Mouse (Mus musculus) telencephalon, adult 2 months (tissue): Measurements from ENCODE around the gene Stk11.

Source experiments
- DNase-seq: peaks from one replicate; pipeline ENCODE4 v3.0.0-alpha.2; 2011; ENCODE audit warnings: low read depth, low spot score

Stk11 gene

GRCm38 (mm10) chr10:80094684-80095083 lies 20.9 kb upstream of the Stk11 start:
- no peak for DNase-seq

- DNase-seq: no peak
These were observed 20.1 kb upstream of the Stk11 start for GRCm38 (mm10) chr10:80095547-80095946.

- no peak for DNase-seq
These were observed 18.3 kb upstream of the Stk11 start for GRCm38 (mm10) chr10:80097275-80097674.

- no peak for DNase-seq
These were observed 17.0 kb upstream of the Stk11 start for GRCm38 (mm10) chr10:80098630-80099029.

- no peak for DNase-seq
These were observed 14.6 kb upstream of the Stk11 start for GRCm38 (mm10) chr10:80100982-80101381.

- DNase-seq: peak; percentile 46
These were observed 13.2 kb upstream of the Stk11 start for GRCm38 (mm10) chr10:80102216-80102915.

- no peak for DNase-seq
These were observed 12.6 kb upstream of the Stk11 start for GRCm38 (mm10) chr10:80103032-80103431.

- DNase-seq: no peak
These were observed 11.4 kb upstream of the Stk11 start for GRCm38 (mm10) chr10:80104181-80104580.

- no peak for DNase-seq
These were observed 10.1 kb upstream of the Stk11 start, which contains the start of gene Sbno2 for GRCm38 (mm10) chr10:80105460-80105859. TSS of gene Sbno2 (minus strand) at chr10:80105571.

GRCm38 (mm10) chr10:80105926-80106325 lies 9.7 kb upstream of the Stk11 start:
- DNase-seq: no peak

- DNase-seq: no peak
These were observed 7.9 kb upstream of the Stk11 start for GRCm38 (mm10) chr10:80107678-80108077.

GRCm38 (mm10) chr10:80114341-80115284 lies 990 bp upstream of the Stk11 start:
- DNase-seq: peak; percentile 71

GRCm38 (mm10) chr10:80115944-80116335 lies 337 bp downstream of the Stk11 start:
- no peak for DNase-seq

GRCm38 (mm10) chr10:80116563-80116926 lies 942 bp downstream of the Stk11 start:
- no peak for DNase-seq

- DNase-seq: no peak
These were observed 1.5 kb downstream of the Stk11 start for GRCm38 (mm10) chr10:80116927-80117691.

- DNase-seq: no peak
These were observed 2.1 kb downstream of the Stk11 start for GRCm38 (mm10) chr10:80117736-80118135.

- no peak for DNase-seq
These were observed 2.9 kb downstream of the Stk11 start for GRCm38 (mm10) chr10:80118552-80118951.

- DNase-seq: no peak
These were observed 4.5 kb downstream of the Stk11 start for GRCm38 (mm10) chr10:80120146-80120545.

GRCm38 (mm10) chr10:80121639-80122038 lies 6.0 kb downstream of the Stk11 start:
- DNase-seq: no peak

- DNase-seq: no peak
These were observed 8.4 kb downstream of the Stk11 start for GRCm38 (mm10) chr10:80123932-80124562.

GRCm38 (mm10) chr10:80127920-80128319 lies 12.3 kb downstream of the Stk11 start:
- DNase-seq: no peak
